Mouse (Mus musculus): ENCODE measurements around the gene Try5. TPM values are rescaled to one million over a fixed set of nuclear protein-coding genes. Genes with fewer than 3 reads are reported as not detected.
"Not testable (repeated sequence)": the region's sequence is repeated elsewhere in the genome, so short reads cannot be mapped to it uniquely, and the experiment has no call there.

The Try5 gene
- polyA plus RNA-seq (2014; fragmentation: Nextera tagmentation; extraction: Ambion mirVana) = 0.64 TPM in 1 of 2 replicates, not detected in the other

GRCm38 (mm10) chr6:41316741-41317140 lies at the start of gene Try5:
Gene Try5 (minus strand): TSS chr6:41316841.
- not testable (repeated sequence) for H3K27ac ChIP-seq (replicated peaks; ENCODE audit: low read depth, low read length); H3K9me3 ChIP-seq (ENCODE audit: control insufficient read depth, low read length); H3K27me3 ChIP-seq (ENCODE audit: control insufficient read depth, insufficient read depth, low read length); H3K9ac ChIP-seq (replicated peaks; ENCODE audit: low read length); DNase-seq; H3K36me3 ChIP-seq (ENCODE audit: control insufficient read depth, insufficient read depth, low read length); H3K4me2 ChIP-seq (ENCODE audit: low read length); ATAC-seq (ENCODE audit: low FRiP score, low TSS enrichment); H3K4me1 ChIP-seq (ENCODE audit: control insufficient read depth, insufficient read depth, low read length); H3K4me3 ChIP-seq (replicated peaks; ENCODE audit: low read depth, low read length)
- WGBS = 73% methylated on average over 3 of the region's 3 CpGs

- Histone ChIP-seq H3K27me3 (ENCODE audit: control insufficient read depth, insufficient read depth, low read length) (no peaks in the 10 kb centered on the region), H3K4me3 (replicated peaks; ENCODE audit: low read depth, low read length) (no peak within 1 kb of the TSS), H3K9me3 (ENCODE audit: control insufficient read depth, low read length) (no peaks in the 10 kb centered on the region), H3K27ac (replicated peaks; ENCODE audit: low read depth, low read length) (no peak within 1 kb of the TSS), H3K4me1 (ENCODE audit: control insufficient read depth, insufficient read depth, low read length) (no peaks in the 10 kb centered on the region), H3K36me3 (ENCODE audit: control insufficient read depth, insufficient read depth, low read length) (no peaks in the 10 kb centered on the region), H3K9ac (replicated peaks; ENCODE audit: low read length) (no peak within 1 kb of the TSS), H3K4me2 (ENCODE audit: low read length) (no peak within 1 kb of the TSS)
- ATAC-seq (ENCODE audit: low FRiP score, low TSS enrichment) (no peak), DNase-seq (no peak)
- 80% methylated on average over 2 of the region's 2 CpGs for WGBS
Measured at GRCm38 (mm10) chr6:41353932-41354331, 37.3 kb upstream of the Try5 start, which contains the start of gene Try10. Gene Try10 (plus strand): TSS chr6:41354105.

GRCm38 (mm10) chr6:41301969-41302368 lies 14.7 kb downstream of the Try5 start, which contains the start of gene Try4:
Gene Try4 (plus strand): TSS chr6:41302269.
- no peak for DNase-seq
- 87% methylated on average over 1 of the region's 1 CpGs for WGBS
- no peak within 1 kb of the TSS for H3K9ac ChIP-seq (replicated peaks; ENCODE audit: low read length)
- ATAC-seq (ENCODE audit: low FRiP score, low TSS enrichment) = no peak
- no peaks in the 10 kb centered on the region for H3K9me3 ChIP-seq (ENCODE audit: control insufficient read depth, low read length)
- H3K27me3 ChIP-seq (ENCODE audit: control insufficient read depth, insufficient read depth, low read length) = no peaks in the 10 kb centered on the region
- H3K4me3 ChIP-seq (replicated peaks; ENCODE audit: low read depth, low read length) = no peak within 1 kb of the TSS
- H3K27ac ChIP-seq (replicated peaks; ENCODE audit: low read depth, low read length) = no peak within 1 kb of the TSS
- no peaks in the 10 kb centered on the region for H3K4me1 ChIP-seq (ENCODE audit: control insufficient read depth, insufficient read depth, low read length)
- H3K4me2 ChIP-seq (ENCODE audit: low read length) = no peak within 1 kb of the TSS
- no peaks in the 10 kb centered on the region for H3K36me3 ChIP-seq (ENCODE audit: control insufficient read depth, insufficient read depth, low read length)

- Histone ChIP-seq H3K4me1 (ENCODE audit: control insufficient read depth, insufficient read depth, low read length) (no peaks in the 10 kb centered on the region), H3K4me2 (ENCODE audit: low read length) (no peak overlapping the region), H3K9ac (replicated peaks; ENCODE audit: low read length) (no peak overlapping the region), H3K36me3 (ENCODE audit: control insufficient read depth, insufficient read depth, low read length) (no peaks in the 10 kb centered on the region), H3K9me3 (ENCODE audit: control insufficient read depth, low read length) (no peaks in the 10 kb centered on the region), H3K4me3 (replicated peaks; ENCODE audit: low read depth, low read length) (no peak overlapping the region), H3K27me3 (ENCODE audit: control insufficient read depth, insufficient read depth, low read length) (no peaks in the 10 kb centered on the region), H3K27ac (replicated peaks; ENCODE audit: low read depth, low read length) (no peak overlapping the region)
- DNase-seq = no peak
- ATAC-seq (ENCODE audit: low FRiP score, low TSS enrichment) = no peak
- 17% methylated on average over 1 of the region's 1 CpGs for WGBS
Measured at GRCm38 (mm10) chr6:41298255-41298654, 18.4 kb downstream of the Try5 start.

GRCm38 (mm10) chr6:41266140-41266539 lies 50.5 kb downstream of the Try5 start:
- no peak for DNase-seq
- Histone ChIP-seq H3K4me3 (replicated peaks; ENCODE audit: low read depth, low read length) (no peak overlapping the region), H3K9me3 (ENCODE audit: control insufficient read depth, low read length) (no peaks in the 10 kb centered on the region), H3K9ac (replicated peaks; ENCODE audit: low read length) (no peak overlapping the region), H3K4me2 (ENCODE audit: low read length) (no peak overlapping the region), H3K27ac (replicated peaks; ENCODE audit: low read depth, low read length) (no peak overlapping the region), H3K4me1 (ENCODE audit: control insufficient read depth, insufficient read depth, low read length) (no peaks in the 10 kb centered on the region), H3K27me3 (ENCODE audit: control insufficient read depth, insufficient read depth, low read length) (no peaks in the 10 kb centered on the region), H3K36me3 (ENCODE audit: control insufficient read depth, insufficient read depth, low read length) (no peaks in the 10 kb centered on the region)
- ATAC-seq (ENCODE audit: low FRiP score, low TSS enrichment) = no peak
- 91% methylated on average over 6 of the region's 6 CpGs for WGBS

- Histone ChIP-seq H3K27ac (replicated peaks; ENCODE audit: low read depth, low read length) (no peak overlapping the region), H3K36me3 (ENCODE audit: control insufficient read depth, insufficient read depth, low read length) (no peaks in the 10 kb centered on the region), H3K9me3 (ENCODE audit: control insufficient read depth, low read length) (no peaks in the 10 kb centered on the region), H3K9ac (replicated peaks; ENCODE audit: low read length) (no peak overlapping the region), H3K4me3 (replicated peaks; ENCODE audit: low read depth, low read length) (no peak overlapping the region), H3K4me2 (ENCODE audit: low read length) (no peak overlapping the region), H3K27me3 (ENCODE audit: control insufficient read depth, insufficient read depth, low read length) (no peaks in the 10 kb centered on the region), H3K4me1 (ENCODE audit: control insufficient read depth, insufficient read depth, low read length) (no peaks in the 10 kb centered on the region)
- peak; percentile 67 for DNase-seq
- WGBS = 38% methylated on average over 3 of the region's 3 CpGs
- no peak for ATAC-seq (ENCODE audit: low FRiP score, low TSS enrichment)
Measured at GRCm38 (mm10) chr6:41262796-41263195, 53.8 kb downstream of the Try5 start.

Other genes with a start within 250 kb of the Try5 start
- gene Try4, start 14.6 kb downstream of the Try5 start, polyA plus RNA-seq (2014; fragmentation: Nextera tagmentation; extraction: Ambion mirVana) = not detected in 2 replicates
- gene Try10, start 37.3 kb upstream of the Try5 start, polyA plus RNA-seq (2014; fragmentation: Nextera tagmentation; extraction: Ambion mirVana) = not detected in 2 replicates
- gene Prss3, start 60.8 kb upstream of the Try5 start, polyA plus RNA-seq (2014; fragmentation: Nextera tagmentation; extraction: Ambion mirVana) = not detected in 2 replicates
- not detected in 2 replicates for gene Gm5771, start 75.5 kb upstream of the Try5 start, polyA plus RNA-seq (2014; fragmentation: Nextera tagmentation; extraction: Ambion mirVana)
- not detected in 2 replicates for gene Gm10334, start 129.3 kb upstream of the Try5 start, polyA plus RNA-seq (2014; fragmentation: Nextera tagmentation; extraction: Ambion mirVana)
- gene Prss1, start 142.1 kb upstream of the Try5 start, polyA plus RNA-seq (2014; fragmentation: Nextera tagmentation; extraction: Ambion mirVana) = not detected in 2 replicates
- not detected in 2 replicates for gene Prss2, start 204.9 kb upstream of the Try5 start, polyA plus RNA-seq (2014; fragmentation: Nextera tagmentation; extraction: Ambion mirVana)

Measured in midbrain, embryonic 14.5 days (tissue).